Mouse (Mus musculus): ENCODE measurements around the gene Serpina12. TPM values are rescaled to one million over a fixed set of nuclear protein-coding genes. Genes with fewer than 3 reads are reported as not detected.

Serpina12 gene
- total RNA-seq, 2 experiments from 2014 or later = not detected

GRCm38 (mm10) chr12:104015280-104015679, 29.0 kb downstream of the Serpina12 start:
- no peak for DNase-seq (ENCODE audit: low spot score)
- intact Hi-C loops (cut with DNase I) = no loop called here

GRCm38 (mm10) chr12:104013620-104014019, 30.6 kb downstream of the Serpina12 start, which contains the start of gene Serpina9:
Gene Serpina9, minus strand, starts transcription at chr12:104013755.
- no peak for DNase-seq (ENCODE audit: low spot score)
- intact Hi-C loops (cut with DNase I) = no loop called here

DNA sequence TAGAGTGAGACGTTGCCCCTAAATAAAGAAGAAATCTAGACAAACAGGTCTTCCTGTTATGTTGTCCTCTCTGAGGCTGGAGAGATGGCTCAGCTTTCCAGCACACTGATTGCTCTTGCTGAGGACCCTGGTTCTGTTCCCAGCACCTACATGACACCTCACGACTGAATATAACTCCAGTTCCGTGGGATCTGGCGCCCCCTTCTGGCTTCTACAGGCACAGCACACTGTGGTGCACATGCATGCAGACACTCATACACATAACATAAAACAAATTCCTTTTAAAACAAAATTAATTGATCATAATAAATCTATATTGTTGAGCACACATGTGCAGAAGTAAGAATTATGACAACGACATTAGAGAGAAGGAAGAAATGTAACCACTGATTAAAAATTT, 39.6 kb downstream of the Serpina12 start:
- intact Hi-C loops (cut with DNase I) = no loop called here
- DNase-seq (ENCODE audit: low spot score) = no peak

DNA sequence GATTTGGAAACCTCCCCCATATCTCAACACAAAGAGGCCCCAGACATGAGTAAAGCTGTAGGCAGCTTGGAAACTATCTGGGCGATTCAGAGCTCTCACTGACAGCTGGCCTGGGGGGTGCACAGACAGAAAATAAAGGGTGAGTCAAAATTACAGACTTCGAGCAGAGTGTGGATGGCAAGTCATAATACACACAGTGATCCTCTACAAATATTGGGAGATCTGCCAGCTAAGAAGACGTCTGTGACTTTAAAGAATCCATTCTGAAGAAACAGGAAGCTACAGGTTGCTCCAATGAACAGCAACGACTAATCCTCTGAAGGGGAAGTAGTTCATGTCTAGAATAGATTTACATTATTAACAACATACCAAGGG, 41.0 kb downstream of the Serpina12 start:
- intact Hi-C loops (cut with DNase I) = no loop called here
- DNase-seq (ENCODE audit: low spot score) = no peak

DNA sequence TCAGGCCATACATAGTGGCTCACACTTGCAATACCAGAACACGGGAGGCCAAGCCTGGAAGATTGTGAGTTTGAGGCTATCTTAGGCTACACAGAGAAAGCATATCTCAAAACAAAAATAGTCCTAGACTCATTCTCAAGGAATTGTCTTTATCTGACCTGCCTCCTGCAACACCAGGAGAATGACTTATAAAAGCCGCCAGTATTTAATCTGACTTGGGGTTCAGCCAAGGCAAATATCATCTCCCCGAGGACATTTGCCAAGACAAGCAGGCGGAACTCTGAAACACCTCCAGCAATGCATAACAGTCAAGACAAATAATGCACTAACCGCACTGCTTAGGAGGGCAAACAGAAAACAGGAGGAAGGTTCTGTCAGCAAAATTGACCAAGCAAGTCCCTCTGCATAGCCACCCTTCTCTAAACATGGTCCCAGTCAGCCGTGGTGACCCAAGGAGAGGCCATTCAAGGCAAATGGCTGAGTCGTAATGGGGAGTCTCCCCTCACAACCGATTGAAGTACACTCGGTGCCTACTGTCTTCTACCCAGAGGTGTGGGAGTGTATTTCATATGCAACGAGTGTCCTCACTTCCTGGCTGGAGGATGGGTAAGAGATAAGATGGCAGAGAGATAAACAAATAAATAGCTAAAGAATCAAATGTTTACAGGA, 41.5 kb downstream of the Serpina12 start:
- intact Hi-C loops (cut with DNase I) = no loop called here

GRCm38 (mm10) chr12:104000594-104000993, 43.6 kb downstream of the Serpina12 start:
- intact Hi-C loops (cut with DNase I) = no loop called here
- DNase-seq (ENCODE audit: low spot score) = no peak

More for the DNA sequence above, 41.5 kb downstream of the Serpina12 start:
- peak; percentile 26 for DNase-seq (ENCODE audit: low spot score)

GRCm38 (mm10) chr12:103999611-104000010, 44.6 kb downstream of the Serpina12 start:
- no peak for DNase-seq (ENCODE audit: low spot score)
- intact Hi-C loops (cut with DNase I) = no loop called here

DNA sequence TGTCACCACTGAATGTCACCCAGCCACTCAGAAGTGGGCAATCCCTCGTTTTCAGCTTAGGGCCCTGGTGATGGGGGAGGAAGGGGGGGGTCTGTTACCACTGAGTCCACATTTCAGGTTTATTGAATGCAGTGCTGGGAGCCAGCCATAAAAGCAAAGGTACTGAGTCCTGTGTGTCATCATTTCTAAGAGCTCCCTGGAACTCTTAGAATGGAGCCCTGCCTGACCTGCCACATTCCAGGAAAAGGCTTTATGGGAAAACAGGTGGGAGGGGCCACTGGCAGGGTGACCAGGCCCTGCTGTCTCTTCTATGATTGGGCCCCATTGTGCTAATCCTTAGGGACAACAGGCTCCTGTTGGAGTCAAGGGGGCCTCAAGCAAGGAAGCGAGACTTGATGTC, 47.7 kb downstream of the Serpina12 start:
- no peak for DNase-seq (ENCODE audit: low spot score)
- intact Hi-C loops (cut with DNase I) = no loop called here

- intact Hi-C loops (cut with DNase I) = loop anchor here (1.0 to 2.0 kb wide), 3 partner anchors 35 to 423 kb away; no protein-coding TSS in a partner anchor
- DNase-seq (ENCODE audit: low spot score) = no peak
Observed at GRCm38 (mm10) chr12:103995292-103996072, 48.8 kb downstream of the Serpina12 start.

GRCm38 (mm10) chr12:103992945-103993344, 51.3 kb downstream of the Serpina12 start:
- intact Hi-C loops (cut with DNase I) = no loop called here
- no peak for DNase-seq (ENCODE audit: low spot score)

DNA sequence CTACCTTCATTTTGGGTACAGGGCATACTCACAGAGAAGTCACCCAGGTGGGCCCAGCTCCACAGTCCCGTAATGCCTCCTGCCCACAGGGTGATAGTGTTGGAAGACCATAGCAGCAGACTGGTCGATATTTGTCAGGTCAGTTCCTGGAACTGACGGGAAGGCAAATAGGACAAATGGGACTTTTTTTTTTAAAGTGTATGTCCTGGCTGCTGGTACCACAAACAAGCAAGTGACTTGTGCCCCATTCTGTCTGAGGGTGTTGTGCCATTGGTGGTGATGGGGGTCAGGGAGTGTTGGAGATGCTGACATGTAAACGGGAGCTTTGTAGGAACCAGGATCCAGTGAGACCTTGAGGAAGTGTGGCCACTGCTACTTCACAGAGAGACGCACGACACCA, 54.4 kb downstream of the Serpina12 start, which contains the start of gene Serpina11:
Gene Serpina11 (minus strand): TSS at position 101 of the 400 bp plus-strand sequence.
- DNase-seq (ENCODE audit: low spot score) = no peak
- intact Hi-C loops (cut with DNase I) = no loop called here

DNA sequence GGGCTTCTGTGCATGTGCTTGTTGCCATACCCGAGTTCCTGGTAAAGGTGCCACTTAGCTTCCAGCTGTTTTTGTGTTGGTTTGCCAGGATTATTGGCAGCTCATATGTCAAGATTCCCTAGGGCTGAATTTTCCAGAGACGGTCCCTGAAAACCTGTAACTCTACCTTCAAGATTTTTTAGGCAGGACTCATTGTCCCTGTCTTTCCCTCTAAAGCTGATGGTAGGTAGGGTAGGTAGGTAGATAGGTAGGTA, 54.8 kb downstream of the Serpina12 start:
- intact Hi-C loops (cut with DNase I) = no loop called here
- DNase-seq (ENCODE audit: low spot score) = no peak

- intact Hi-C loops (cut with DNase I) = no loop called here
- no peak for DNase-seq (ENCODE audit: low spot score)
Observed at GRCm38 (mm10) chr12:103988754-103989513, 55.3 kb downstream of the Serpina12 start.

GRCm38 (mm10) chr12:103985868-103986267, 58.4 kb downstream of the Serpina12 start:
- no peak for DNase-seq (ENCODE audit: low spot score)
- intact Hi-C loops (cut with DNase I) = no loop called here

GRCm38 (mm10) chr12:103984935-103985334, 59.3 kb downstream of the Serpina12 start:
- intact Hi-C loops (cut with DNase I) = no loop called here
- DNase-seq (ENCODE audit: low spot score) = no peak

GRCm38 (mm10) chr12:103981646-103982360, 62.4 kb downstream of the Serpina12 start:
- intact Hi-C loops (cut with DNase I) = no loop called here
- DNase-seq (ENCODE audit: low spot score) = no peak
